In the genomic region with DNA sequence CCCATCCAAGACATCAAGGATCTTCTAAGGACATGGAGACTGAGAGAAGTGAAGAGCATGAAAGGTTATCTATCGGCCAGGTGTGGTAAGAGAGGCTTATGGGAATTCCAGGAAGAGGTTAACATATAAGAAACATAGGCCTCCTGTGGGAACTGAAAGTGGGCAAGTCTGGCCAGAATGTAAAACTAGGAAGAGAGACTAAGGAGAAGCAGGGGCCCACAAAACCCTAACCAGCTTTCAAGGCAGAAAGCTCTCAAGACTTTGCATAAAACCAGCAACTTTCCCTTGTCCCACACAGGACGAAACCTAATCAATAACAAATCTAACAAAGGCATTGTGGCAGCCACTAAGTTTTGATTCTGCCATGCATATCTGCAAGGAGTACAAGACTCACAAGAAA, we compare ENCODE assay signal across 7 mouse cellular contexts. TPM values are rescaled to one million over a fixed set of nuclear protein-coding genes. Genes with fewer than 3 reads are reported as not detected.
DNase-seq lines count a peak whose midpoint lies in the region; ATAC-seq and TF ChIP-seq lines count a peak whose summit lies in the region.

No protein-coding gene starts in this region.

- peaks cover 5% of the 10 kb centered on the region; the same call in 1 of the 2 replicates for H3K4me1 ChIP-seq in lung, postnatal 0 days (ENCODE audit: insufficient read depth, low read depth, low read length)
- H3K4me1 ChIP-seq in forebrain, embryonic 13.5 days, result peaks cover 36% of the 10 kb centered on the region
- peaks cover 48% of the 10 kb centered on the region for H3K4me1 ChIP-seq in limb, embryonic 15.5 days
- peaks cover 30% of the 10 kb centered on the region for H3K4me1 ChIP-seq in stomach, embryonic 16.5 days (ENCODE audit: control insufficient read depth, insufficient read depth, low read length)

- H3K9ac ChIP-seq in lung, postnatal 0 days (replicated peaks; ENCODE audit: low read depth), result no peak overlapping the region
- peak overlapping the region; percentile 88 for H3K9ac ChIP-seq in forebrain, embryonic 13.5 days
- H3K9ac ChIP-seq in limb, embryonic 15.5 days, result no peak overlapping the region
- H3K9ac ChIP-seq in stomach, embryonic 16.5 days (ENCODE audit: low read length), result no peak overlapping the region; the same call in 1 of the 2 replicates

- no peak for ATAC-seq in lung, postnatal 0 days
- ATAC-seq in forebrain, embryonic 13.5 days, result no peak
- ATAC-seq in limb, embryonic 15.5 days (ENCODE audit: insufficient number of reproducible peaks, low FRiP score, low TSS enrichment, low read depth), result no peak
- no peak for ATAC-seq in stomach, embryonic 16.5 days (ENCODE audit: insufficient read depth, low FRiP score)

- no peaks in the 10 kb centered on the region for H3K36me3 ChIP-seq in lung, postnatal 0 days (ENCODE audit: insufficient read depth, low read length)
- no peaks in the 10 kb centered on the region for H3K36me3 ChIP-seq in forebrain, embryonic 13.5 days (ENCODE audit: poor library complexity, severe bottlenecking)
- H3K36me3 ChIP-seq in limb, embryonic 15.5 days, result no peaks in the 10 kb centered on the region
- H3K36me3 ChIP-seq in stomach, embryonic 16.5 days (ENCODE audit: control insufficient read depth, insufficient read depth, low read length), result no peaks in the 10 kb centered on the region

- H3K4me3 ChIP-seq in lung, postnatal 0 days (ENCODE audit: low read depth, low read length), result no peak overlapping the region
- peak overlapping the region; percentile 78 for H3K4me3 ChIP-seq in forebrain, embryonic 13.5 days
- peak overlapping the region; percentile 83 for H3K4me3 ChIP-seq in limb, embryonic 15.5 days
- peak overlapping the region; percentile 80 for H3K4me3 ChIP-seq in stomach, embryonic 16.5 days (replicated peaks; ENCODE audit: low read length)

- H3K27ac ChIP-seq in lung, postnatal 0 days (ENCODE audit: low read length), result no peak overlapping the region
- H3K27ac ChIP-seq in forebrain, embryonic 13.5 days, result no peak overlapping the region
- no peak overlapping the region for H3K27ac ChIP-seq in limb, embryonic 15.5 days
- no peak overlapping the region for H3K27ac ChIP-seq in stomach, embryonic 16.5 days (ENCODE audit: low read length)

- H3K9me3 ChIP-seq in lung, postnatal 0 days (ENCODE audit: low read length), result no peaks in the 10 kb centered on the region
- H3K9me3 ChIP-seq in forebrain, embryonic 13.5 days (replicated peaks), result no peaks in the 10 kb centered on the region
- no peaks in the 10 kb centered on the region for H3K9me3 ChIP-seq in limb, embryonic 15.5 days
- H3K9me3 ChIP-seq in stomach, embryonic 16.5 days (replicated peaks; ENCODE audit: control insufficient read depth, low read length), result no peaks in the 10 kb centered on the region

- H3K4me2 ChIP-seq in lung, postnatal 0 days (replicated peaks; ENCODE audit: low read depth, low read length), result peak overlapping the region; percentile 91
- peak overlapping the region; percentile 90 for H3K4me2 ChIP-seq in forebrain, embryonic 13.5 days
- peak overlapping the region; percentile 83 for H3K4me2 ChIP-seq in limb, embryonic 15.5 days
- peak overlapping the region; percentile 62 for H3K4me2 ChIP-seq in stomach, embryonic 16.5 days (ENCODE audit: low read depth, low read length)

- no peak for TF ChIP-seq CTCF in lung, postnatal 0 days (IDR thresholded peaks at IDR 0.05)

- DNase-seq in lung, postnatal 0 days (ENCODE audit: low spot score), result no peak
- no peak for DNase-seq in lung, postnatal 36 days
- DNase-seq in frontal cortex, postnatal 36 days (ENCODE audit: low spot score in 2 of 2), result no peak
- DNase-seq in ovary, adult 18-20 months (ENCODE audit: low spot score), result no peak

- TF ChIP-seq EP300 in lung, postnatal 0 days (IDR thresholded peaks at IDR 0.05), result no peak

- WGBS in lung, postnatal 0 days, result 72% methylated on average over 2 of the region's 2 CpGs
- 70% methylated on average over 2 of the region's 2 CpGs for WGBS in forebrain, embryonic 13.5 days
- 68% methylated on average over 2 of the region's 2 CpGs for WGBS in limb, embryonic 15.5 days
- 74% methylated on average over 2 of the region's 2 CpGs for WGBS in stomach, embryonic 16.5 days

- H3K27me3 ChIP-seq in lung, postnatal 0 days (replicated peaks; ENCODE audit: insufficient read depth, low read length), result no peaks in the 10 kb centered on the region
- no peaks in the 10 kb centered on the region for H3K27me3 ChIP-seq in forebrain, embryonic 13.5 days
- no peaks in the 10 kb centered on the region for H3K27me3 ChIP-seq in limb, embryonic 15.5 days
- no peaks in the 10 kb centered on the region for H3K27me3 ChIP-seq in stomach, embryonic 16.5 days (ENCODE audit: control insufficient read depth, insufficient read depth, low read length)

RNA-seq across cellular contexts. Expression of a gene that starts 1.4 kb away (rescaled TPM):
- 24.4 and 26.0 TPM in 2 replicates for polyA plus RNA-seq in lung, postnatal 0 days (2015; fragmentation: Nextera tagmentation; extraction: Ambion mirVana)
- 81.2 and 87.7 TPM in 2 replicates for polyA plus RNA-seq in forebrain, embryonic 13.5 days (2015; fragmentation: Nextera tagmentation; extraction: Ambion mirVana)
- polyA plus RNA-seq in limb, embryonic 15.5 days (2015; fragmentation: Nextera tagmentation; extraction: Ambion mirVana), result 41.1 and 42.8 TPM in 2 replicates
- polyA plus RNA-seq in stomach, embryonic 16.5 days (2015; fragmentation: Nextera tagmentation; extraction: Ambion mirVana), result 40.3 and 44.1 TPM in 2 replicates

RNA-seq across cellular contexts. Expression of a gene that starts 1.5 kb away (rescaled TPM):
- polyA plus RNA-seq in lung, postnatal 0 days (2015; fragmentation: Nextera tagmentation; extraction: Ambion mirVana), result 13.4 and 14.5 TPM in 2 replicates
- polyA plus RNA-seq in forebrain, embryonic 13.5 days (2015; fragmentation: Nextera tagmentation; extraction: Ambion mirVana), result 12.5 and 13.5 TPM in 2 replicates
- 19.6 and 21.9 TPM in 2 replicates for polyA plus RNA-seq in limb, embryonic 15.5 days (2015; fragmentation: Nextera tagmentation; extraction: Ambion mirVana)
- polyA plus RNA-seq in stomach, embryonic 16.5 days (2015; fragmentation: Nextera tagmentation; extraction: Ambion mirVana), result 17.7 and 19.9 TPM in 2 replicates
